Mouse (Mus musculus): ENCODE results near the gene Mast4.

Mast4 gene

GRCm38 (mm10) chr13:103198210-103198940, 135.9 kb downstream of the Mast4 start:
- no peak for DNase-seq (ENCODE audit: low read depth, low spot score)

GRCm38 (mm10) chr13:103196307-103196706, 138.0 kb downstream of the Mast4 start:
- DNase-seq (ENCODE audit: low read depth, low spot score), result no peak

GRCm38 (mm10) chr13:103195847-103196246, 138.4 kb downstream of the Mast4 start:
- no peak for DNase-seq (ENCODE audit: low read depth, low spot score)

- DNase-seq (ENCODE audit: low read depth, low spot score), result no peak
These were observed 150.7 kb downstream of the Mast4 start for GRCm38 (mm10) chr13:103183566-103183965.

- no peak for DNase-seq (ENCODE audit: low read depth, low spot score)
These were observed 152.5 kb downstream of the Mast4 start for GRCm38 (mm10) chr13:103181836-103182235.

GRCm38 (mm10) chr13:103176871-103177270, 157.4 kb downstream of the Mast4 start:
- DNase-seq (ENCODE audit: low read depth, low spot score), result no peak

GRCm38 (mm10) chr13:103174431-103174830, 159.9 kb downstream of the Mast4 start:
- no peak for DNase-seq (ENCODE audit: low read depth, low spot score)

GRCm38 (mm10) chr13:103173545-103174182, 160.6 kb downstream of the Mast4 start:
- no peak for DNase-seq (ENCODE audit: low read depth, low spot score)

GRCm38 (mm10) chr13:103151944-103152343, 182.4 kb downstream of the Mast4 start:
- no peak for DNase-seq (ENCODE audit: low read depth, low spot score)

- DNase-seq (ENCODE audit: low read depth, low spot score), result no peak
These were observed 183.1 kb downstream of the Mast4 start for GRCm38 (mm10) chr13:103151171-103151570.

- DNase-seq (ENCODE audit: low read depth, low spot score), result no peak
These were observed 183.6 kb downstream of the Mast4 start for GRCm38 (mm10) chr13:103150671-103151070.

GRCm38 (mm10) chr13:103149415-103149814, 184.9 kb downstream of the Mast4 start:
- no peak for DNase-seq (ENCODE audit: low read depth, low spot score)

- DNase-seq (ENCODE audit: low read depth, low spot score), result no peak
These were observed 190.0 kb downstream of the Mast4 start for GRCm38 (mm10) chr13:103144343-103144742.

GRCm38 (mm10) chr13:103141304-103141703, 193.0 kb downstream of the Mast4 start:
- no peak for DNase-seq (ENCODE audit: low read depth, low spot score)

GRCm38 (mm10) chr13:103140051-103140450, 194.2 kb downstream of the Mast4 start:
- no peak for DNase-seq (ENCODE audit: low read depth, low spot score)

GRCm38 (mm10) chr13:103138298-103138697, 196.0 kb downstream of the Mast4 start:
- DNase-seq (ENCODE audit: low read depth, low spot score), result no peak

- no peak for DNase-seq (ENCODE audit: low read depth, low spot score)
These were observed 198.9 kb downstream of the Mast4 start for GRCm38 (mm10) chr13:103135224-103135883.

GRCm38 (mm10) chr13:103131781-103132180, 202.5 kb downstream of the Mast4 start:
- DNase-seq (ENCODE audit: low read depth, low spot score), result no peak

GRCm38 (mm10) chr13:103129130-103129797, 205.0 kb downstream of the Mast4 start:
- DNase-seq (ENCODE audit: low read depth, low spot score), result no peak

GRCm38 (mm10) chr13:103128729-103129128, 205.6 kb downstream of the Mast4 start:
- DNase-seq (ENCODE audit: low read depth, low spot score), result no peak

- no peak for DNase-seq (ENCODE audit: low read depth, low spot score)
These were observed 206.7 kb downstream of the Mast4 start for GRCm38 (mm10) chr13:103127594-103127993.

GRCm38 (mm10) chr13:103123716-103124115, 210.6 kb downstream of the Mast4 start:
- DNase-seq (ENCODE audit: low read depth, low spot score), result no peak
